Mouse (Mus musculus) myocyte (in vitro differentiated cells): ENCODE data around the gene Myo1f.

Source experiments
- CEBPB ChIP-seq: IDR thresholded peaks from 2 replicates; pipeline ENCODE4 v1.6.1; 2011; ENCODE audit warnings: mild to moderate bottlenecking, moderate library complexity; ENCODE audit not compliant: poor library complexity, insufficient read depth, severe bottlenecking
- MAX ChIP-seq: IDR thresholded peaks from one replicate; pipeline ENCODE4 v1.6.1; 2011; ENCODE audit warnings: low read depth, mild to moderate bottlenecking, control low read depth
- MYOG ChIP-seq, 3 experiments: IDR thresholded peaks; one replicate each; pipeline ENCODE4 v1.6.1; 2011; ENCODE audit warnings: control low read depth in 2 of 3, low read depth in 2 of 3, mild to moderate bottlenecking in 2 of 3; ENCODE audit not compliant: insufficient read length in 2 of 3, control insufficient read depth in 1 of 3, insufficient read depth in 1 of 3
- POLR2A ChIP-seq: IDR thresholded peaks from one replicate; pipeline ENCODE4 v1.6.1; 2011; ENCODE audit warnings: low read depth, mild to moderate bottlenecking, control low read depth, moderate library complexity; ENCODE audit not compliant: insufficient read length
- REST ChIP-seq: IDR thresholded peaks from one replicate; pipeline ENCODE4 v1.6.1; 2011; ENCODE audit warnings: mild to moderate bottlenecking, control low read depth, moderate library complexity; ENCODE audit not compliant: insufficient read depth, insufficient read length

DNA sequence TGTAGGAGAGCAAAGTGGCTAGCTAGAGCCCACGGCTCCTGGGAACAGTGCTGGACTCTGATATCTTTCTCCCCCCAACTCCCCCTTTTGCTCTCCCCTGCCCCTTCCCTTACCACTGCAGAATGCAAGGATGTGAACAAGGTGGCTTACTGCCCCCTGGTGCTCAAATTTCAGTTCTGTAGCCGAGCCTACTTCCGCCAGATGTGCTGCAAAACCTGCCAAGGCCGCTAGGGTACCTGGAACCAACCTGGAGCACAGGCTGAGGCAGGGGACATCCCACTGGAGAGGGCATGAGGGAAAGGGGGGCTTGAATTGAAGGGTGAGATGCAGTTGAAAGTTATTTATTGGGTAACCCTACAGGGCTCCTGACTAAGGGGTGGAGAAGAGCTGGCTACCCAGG, 2.5 kb upstream of the Myo1f start:
- TF ChIP-seq MAX (no peak), CEBPB (no peak), POLR2A (no peak), REST (no peak), MYOG (IDR thresholded peaks at IDR 0.05; ENCODE audit: control insufficient read depth in 1 of 3, insufficient read depth in 1 of 3, insufficient read length in 2 of 3, low read depth in 2 of 3) (no peak)
